Mouse (Mus musculus): ENCODE data around the gene 5830473C10Rik.

5830473C10Rik gene

DNA sequence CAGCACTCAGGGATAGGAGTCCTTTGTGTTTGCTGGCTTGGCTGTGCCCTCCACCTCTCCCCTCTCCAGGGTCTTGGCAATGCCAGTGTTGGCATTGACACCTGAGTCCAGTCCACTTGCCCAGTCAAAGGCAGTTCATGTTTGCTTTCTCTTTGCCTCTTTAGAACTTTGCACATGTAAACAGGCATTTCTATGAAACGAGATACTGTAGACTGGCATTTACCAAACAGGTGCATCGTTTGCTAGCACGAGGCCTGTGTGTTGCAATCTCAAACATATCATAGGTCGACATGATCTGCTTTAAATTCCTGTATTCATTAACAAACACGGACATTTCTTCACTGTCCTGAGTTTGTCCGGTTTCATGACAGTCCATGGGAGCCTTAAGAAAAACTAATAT lies at the start of gene 5830473C10Rik:
5830473C10Rik (plus strand) TSS at position 365 of the 400 bp plus-strand sequence.
- no peak for DNase-seq (ENCODE audit: low spot score)

GRCm38 (mm10) chr5:90512288-90512955 lies 48.5 kb upstream of the 5830473C10Rik start:
- no peak for DNase-seq (ENCODE audit: low spot score)

DNA sequence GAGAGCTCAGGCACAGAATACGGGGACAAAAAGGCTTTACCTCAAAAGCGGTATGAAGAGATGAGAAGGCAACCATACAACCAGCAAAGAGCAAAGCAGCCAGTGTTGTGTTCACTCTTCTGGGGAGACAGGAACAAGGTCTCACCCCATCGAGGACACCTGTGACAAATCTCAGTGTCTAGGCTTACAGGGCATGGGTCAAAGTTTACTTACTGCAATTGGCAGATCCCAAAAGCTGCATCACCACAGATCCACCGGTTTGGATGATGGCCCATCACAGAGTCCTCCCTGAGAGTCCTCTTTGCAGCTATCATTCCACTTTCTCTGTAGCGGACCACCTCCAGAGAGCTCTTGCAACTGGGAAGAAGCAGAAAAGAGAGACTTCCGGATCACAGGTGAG lies 45.3 kb upstream of the 5830473C10Rik start:
- DNase-seq (ENCODE audit: low spot score) = no peak

- no peak for DNase-seq (ENCODE audit: low spot score)
Measured at GRCm38 (mm10) chr5:90518356-90519100, 42.4 kb upstream of the 5830473C10Rik start, which contains the start of gene Afm. Gene Afm (plus strand): TSS chr5:90518932.

GRCm38 (mm10) chr5:90551191-90551590 lies 9.7 kb upstream of the 5830473C10Rik start:
- DNase-seq (ENCODE audit: low spot score) = no peak

GRCm38 (mm10) chr5:90556052-90556451 lies 4.9 kb upstream of the 5830473C10Rik start:
- no peak for DNase-seq (ENCODE audit: low spot score)

DNA sequence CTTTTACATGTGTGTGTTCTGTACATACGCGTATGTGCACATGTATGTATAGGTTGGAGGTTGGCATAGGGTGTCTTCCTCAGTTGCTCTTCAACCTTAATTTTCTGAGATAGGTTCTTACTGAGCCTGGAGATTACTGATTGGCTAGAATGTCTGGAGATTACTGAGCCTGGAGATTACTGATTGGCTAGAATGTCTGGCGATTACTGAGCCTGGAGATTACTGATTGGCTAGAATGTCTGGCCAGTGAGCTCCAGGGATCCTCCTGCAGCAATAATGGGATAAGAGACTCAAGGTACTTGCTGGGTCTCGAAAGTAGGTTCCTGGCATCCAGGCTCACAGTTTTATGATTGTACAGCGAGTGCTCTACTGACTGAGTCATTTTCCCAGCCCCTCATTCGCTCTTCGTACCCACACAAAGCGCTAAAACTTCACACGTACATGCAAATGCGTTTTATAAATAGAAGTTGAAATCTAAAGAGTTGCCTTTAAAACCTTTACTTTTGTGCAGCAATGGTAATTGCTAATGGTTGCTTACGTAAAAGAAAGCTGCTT lies 891 bp downstream of the 5830473C10Rik start:
- no peak for DNase-seq (ENCODE audit: low spot score)

DNA sequence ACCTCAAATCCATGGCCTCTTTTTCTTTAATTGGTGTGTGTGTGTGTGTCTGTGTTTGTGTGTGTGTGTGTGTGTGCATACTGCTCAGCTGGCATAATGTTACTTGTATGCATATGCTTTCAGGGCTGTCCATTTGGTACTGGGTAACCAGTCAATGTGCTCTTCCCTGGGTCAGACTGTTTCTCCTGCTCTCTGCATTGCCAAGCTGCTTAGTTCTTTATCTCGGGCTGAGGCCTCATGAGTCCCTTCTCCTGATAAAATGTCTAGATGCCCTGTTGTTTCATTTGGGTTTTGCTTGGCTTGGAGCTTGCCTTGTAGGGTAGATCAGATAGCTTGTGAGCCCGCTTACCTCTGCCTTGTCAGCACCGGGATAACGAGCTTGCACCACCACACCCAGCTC lies 2.0 kb downstream of the 5830473C10Rik start:
- DNase-seq (ENCODE audit: low spot score) = no peak

DNA sequence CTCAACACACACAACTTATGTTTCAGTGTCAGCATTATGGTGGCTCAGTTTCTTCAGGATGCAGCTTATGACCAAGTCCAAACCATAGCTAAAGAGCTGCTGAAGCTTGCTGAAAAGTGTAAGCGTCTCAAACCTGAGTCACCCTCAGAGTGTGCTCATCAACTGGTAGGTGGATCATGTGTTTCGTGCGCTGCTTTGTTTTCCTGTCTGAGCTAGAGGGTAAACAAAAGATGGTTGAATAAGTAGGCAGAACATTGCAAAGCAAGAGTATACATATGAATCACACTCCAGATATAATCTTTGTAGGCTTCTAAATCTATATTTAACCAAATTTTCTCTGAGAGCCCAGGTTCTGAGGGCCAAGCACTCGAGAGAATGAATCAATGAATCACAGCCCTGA lies 3.3 kb downstream of the 5830473C10Rik start:
- DNase-seq (ENCODE audit: low spot score) = no peak

- no peak for DNase-seq (ENCODE audit: low spot score)
Measured at GRCm38 (mm10) chr5:90565205-90565604, 4.3 kb downstream of the 5830473C10Rik start.

DNA sequence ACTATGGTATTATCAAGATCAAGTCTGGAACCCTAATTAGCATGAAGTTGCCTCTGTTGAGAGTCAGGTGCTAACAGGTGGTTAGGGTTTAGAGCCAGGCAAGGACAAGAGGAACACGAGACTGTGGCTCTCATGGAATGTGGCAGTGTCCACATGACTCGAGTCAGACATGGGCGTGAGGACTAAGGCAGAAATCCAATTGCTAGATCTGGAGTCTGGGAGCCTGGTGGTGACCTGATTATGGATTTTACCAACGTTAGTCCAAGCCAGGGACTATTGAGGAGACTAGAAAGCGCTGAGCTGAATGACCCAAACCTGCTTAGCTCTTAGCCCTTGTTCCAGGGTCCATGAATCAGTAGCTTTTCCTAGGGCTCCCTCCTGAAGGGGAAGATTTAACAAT lies 6.9 kb downstream of the 5830473C10Rik start:
- DNase-seq (ENCODE audit: low spot score) = no peak

- DNase-seq (ENCODE audit: low spot score) = no peak
Measured at GRCm38 (mm10) chr5:90568338-90568737, 7.4 kb downstream of the 5830473C10Rik start.

DNA sequence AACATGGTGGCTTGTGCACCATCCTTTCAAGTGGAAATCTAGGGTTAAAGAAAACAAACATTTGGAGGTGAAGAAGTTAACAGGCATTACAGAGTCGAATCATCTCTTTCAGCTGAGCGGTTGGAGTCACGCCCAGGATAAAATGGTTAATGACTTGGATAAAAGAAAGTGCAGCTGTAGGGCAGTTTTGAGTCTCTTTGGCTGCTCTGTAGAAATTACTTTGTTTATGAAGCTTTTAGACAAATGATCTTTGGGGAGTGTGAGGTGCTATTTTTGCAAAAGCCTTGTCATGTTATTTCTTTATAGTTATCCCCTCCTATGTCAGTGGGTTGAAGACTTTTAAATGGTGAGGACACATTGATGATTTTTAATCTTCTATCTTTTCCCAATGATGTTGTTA lies 10.3 kb downstream of the 5830473C10Rik start:
- DNase-seq (ENCODE audit: low spot score) = no peak

GRCm38 (mm10) chr5:90577751-90578150 lies 16.8 kb downstream of the 5830473C10Rik start:
- DNase-seq (ENCODE audit: low spot score) = no peak

DNA sequence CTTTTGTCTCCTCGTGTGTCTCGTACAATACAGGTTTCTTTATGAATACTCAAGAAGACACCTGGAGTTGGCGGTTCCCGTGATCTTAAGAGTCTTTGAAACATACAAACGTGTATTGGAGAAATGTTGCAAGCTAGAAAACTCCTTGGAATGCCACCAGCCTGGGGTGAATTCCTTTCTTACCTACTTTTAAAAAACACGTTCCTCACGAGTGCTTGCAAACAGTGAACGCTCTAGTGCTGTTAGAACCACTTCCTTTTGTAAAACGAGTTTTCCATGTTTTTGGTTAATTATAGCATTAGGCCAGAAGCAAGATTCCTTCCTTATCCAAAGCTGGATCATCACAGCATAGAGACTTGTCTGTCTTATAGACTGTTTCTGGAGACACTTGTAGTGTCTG lies 18.6 kb downstream of the 5830473C10Rik start:
- no peak for DNase-seq (ENCODE audit: low spot score)

GRCm38 (mm10) chr5:90582179-90582578 lies 21.3 kb downstream of the 5830473C10Rik start:
- no peak for DNase-seq (ENCODE audit: low spot score)

DNA sequence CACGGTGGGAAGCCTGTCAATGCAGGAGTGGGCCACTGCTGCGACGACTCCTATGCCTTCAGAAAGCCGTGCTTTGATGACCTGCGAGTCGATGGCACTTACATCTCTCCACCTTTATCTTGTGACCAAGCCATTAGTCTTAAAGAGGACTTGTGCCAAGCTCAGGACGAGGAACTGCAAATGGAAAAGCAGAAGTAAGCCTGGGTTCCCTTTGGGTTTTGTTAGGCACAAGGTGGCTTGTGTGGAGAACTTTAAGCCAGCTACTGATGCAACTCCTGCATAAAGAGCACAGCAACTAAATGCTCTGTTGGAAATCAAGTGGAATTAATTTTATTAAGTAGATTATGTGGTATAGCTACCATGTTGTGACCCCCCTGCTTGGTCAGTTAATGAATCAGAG lies 23.9 kb downstream of the 5830473C10Rik start:
- DNase-seq (ENCODE audit: low spot score) = no peak

- DNase-seq (ENCODE audit: low spot score) = no peak
Measured at GRCm38 (mm10) chr5:90586511-90586910, 25.6 kb downstream of the 5830473C10Rik start.

DNA sequence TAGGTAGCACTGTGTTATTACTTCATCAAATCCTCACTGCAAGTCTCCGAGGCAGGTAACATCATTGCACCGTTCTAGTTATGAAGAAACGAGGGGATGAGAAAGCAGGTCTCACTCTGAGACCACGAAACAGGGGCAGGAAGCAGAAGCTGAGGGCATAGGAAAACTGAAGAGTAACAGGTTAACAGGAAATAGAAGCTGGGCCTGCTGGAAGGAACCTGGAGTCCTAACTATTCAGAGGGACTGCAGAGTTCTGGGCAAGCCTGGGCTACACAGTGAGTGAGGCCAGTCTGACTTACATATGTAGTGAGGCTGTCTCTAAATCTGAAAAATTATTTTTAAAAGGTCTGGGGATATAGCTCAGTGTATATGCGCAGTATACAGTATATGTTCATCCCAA lies 27.2 kb downstream of the 5830473C10Rik start:
- DNase-seq (ENCODE audit: low spot score) = no peak

GRCm38 (mm10) chr5:90588708-90589595 lies 28.0 kb downstream of the 5830473C10Rik start:
- DNase-seq (ENCODE audit: low spot score) = peak; percentile 31

DNA sequence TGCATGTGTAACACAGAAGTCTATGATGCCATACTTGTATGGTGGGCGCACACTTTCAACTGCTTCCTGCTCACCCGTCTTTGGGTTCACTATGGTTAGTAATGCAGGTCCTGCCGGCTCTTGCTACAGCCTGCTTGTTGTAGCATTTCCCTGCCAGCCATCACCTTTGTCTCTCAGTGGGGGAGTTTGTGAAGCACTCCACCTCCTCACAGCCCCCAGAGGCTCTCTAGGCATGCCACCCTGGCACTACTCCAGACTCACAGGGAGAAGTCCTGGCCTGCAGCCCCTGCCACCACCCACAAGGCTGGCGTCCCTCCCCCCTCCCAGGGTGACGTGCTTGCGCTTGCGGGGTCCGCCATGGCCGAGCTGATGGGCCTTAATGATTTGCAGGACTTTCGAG lies 29.8 kb downstream of the 5830473C10Rik start:
- DNase-seq (ENCODE audit: low spot score) = no peak

- no peak for DNase-seq (ENCODE audit: low spot score)
Measured at GRCm38 (mm10) chr5:90591936-90592335, 31.0 kb downstream of the 5830473C10Rik start.
